Mouse (Mus musculus): Measurements from ENCODE around the gene Ly6g.

DNA sequence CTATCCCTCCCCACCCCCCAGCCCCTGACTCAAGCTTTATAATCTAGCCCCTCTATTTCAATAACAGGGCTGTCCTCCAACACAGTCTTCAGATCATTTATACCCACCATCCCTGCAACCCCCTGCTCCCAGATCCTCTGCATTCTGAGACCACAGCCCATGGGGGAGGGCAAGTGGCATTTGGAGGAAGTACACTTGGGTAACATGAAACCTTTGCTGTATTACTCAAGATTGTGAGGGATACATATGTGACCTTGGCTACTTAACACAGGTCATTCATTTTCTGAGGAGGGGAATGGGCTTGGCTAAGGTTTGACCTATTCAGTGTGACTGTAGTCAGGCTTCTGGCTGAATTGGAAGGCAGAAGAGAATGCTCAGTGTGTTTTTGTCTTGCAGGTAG lies 2.0 kb upstream of the Ly6g start:
- no peak for TF ChIP-seq POLR2A (IDR thresholded peaks at IDR 0.05; ENCODE audit: insufficient read depth, low read depth, low read length)
- no peak for TF ChIP-seq CTCF (IDR thresholded peaks at IDR 0.05; ENCODE audit: insufficient read depth, low read depth, low read length)

Measured in olfactory bulb, adult 2 months (tissue).